Comparison of ENCODE assay signal across 23 mouse cellular contexts in genomic region chr5:74733885-74734558, GRCm38 (mm10). TPM values are rescaled to one million over a fixed set of nuclear protein-coding genes. Genes with fewer than 3 reads are reported as not detected.
A peak's percentile ranks its signal among the peaks of the same experiment; 100 is the strongest.
DNase-seq lines count a peak whose midpoint lies in the region; ATAC-seq and TF ChIP-seq lines count a peak whose summit lies in the region.
"Had no signal": no experiment of that assay in that cellular context is flagged by ENCODE, and none has a peak within 500 bp of the region (broad histone marks: within the 10 kb centered on the region; RNA-seq: fewer than 3 reads in every experiment).

No protein-coding gene starts in this region.

- H3K4me2 ChIP-seq in kidney, embryonic 16.5 days (replicated peaks; ENCODE audit: low read depth, low read length), result peak overlapping the region; percentile 20; the same call in 1 of the 2 replicates
- H3K4me2 ChIP-seq in embryonic facial prominence, embryonic 11.5 days (ENCODE audit: low read depth, low read length), result no peak overlapping the region
- no peak overlapping the region for H3K4me2 ChIP-seq in stomach, postnatal 0 days (replicated peaks; ENCODE audit: low read depth)
- H3K4me2 ChIP-seq: forebrain, embryonic 13.5 days; hindbrain, embryonic 12.5 days; midbrain, embryonic 11.5 days had no signal

- H3K4me1 ChIP-seq in kidney, embryonic 16.5 days (ENCODE audit: insufficient read depth, low read length), result peaks cover 13% of the 10 kb centered on the region; the same call in 1 of the 2 replicates
- no peaks in the 10 kb centered on the region for H3K4me1 ChIP-seq in embryonic facial prominence, embryonic 11.5 days (ENCODE audit: control insufficient read depth, insufficient read depth, low read length)
- H3K4me1 ChIP-seq in limb, embryonic 10.5 days, result peaks cover 37% of the 10 kb centered on the region
- no peaks in the 10 kb centered on the region for H3K4me1 ChIP-seq in stomach, postnatal 0 days (replicated peaks; ENCODE audit: control insufficient read depth, insufficient read depth)

- no peaks in the 10 kb centered on the region for H3K27me3 ChIP-seq in kidney, embryonic 16.5 days (ENCODE audit: insufficient read depth, low read length)
- H3K27me3 ChIP-seq in embryonic facial prominence, embryonic 11.5 days (ENCODE audit: control insufficient read depth, insufficient read depth, low read length), result no peaks in the 10 kb centered on the region
- no peaks in the 10 kb centered on the region for H3K27me3 ChIP-seq in limb, embryonic 10.5 days (ENCODE audit: low read depth, poor library complexity, severe bottlenecking)
- H3K27me3 ChIP-seq in stomach, postnatal 0 days (ENCODE audit: control insufficient read depth, insufficient read depth, low read length), result no peaks in the 10 kb centered on the region
- H3K27me3 ChIP-seq: forebrain, embryonic 13.5 days; hindbrain, embryonic 12.5 days had no signal

- H3K27ac ChIP-seq in kidney, embryonic 16.5 days (ENCODE audit: low read length), result no peak overlapping the region
- H3K27ac ChIP-seq in embryonic facial prominence, embryonic 11.5 days (replicated peaks; ENCODE audit: low read depth, low read length), result no peak overlapping the region
- peak overlapping the region; percentile 47; the same call in 1 of the 2 replicates for H3K27ac ChIP-seq in limb, embryonic 10.5 days
- no peak overlapping the region for H3K27ac ChIP-seq in stomach, postnatal 0 days (replicated peaks)
- H3K27ac ChIP-seq: forebrain, embryonic 13.5 days; heart, adult 2 months; hindbrain, embryonic 12.5 days had no signal

- H3K4me3 ChIP-seq in kidney, embryonic 16.5 days (ENCODE audit: low read length), result no peak overlapping the region
- no peak overlapping the region for H3K4me3 ChIP-seq in embryonic facial prominence, embryonic 11.5 days (ENCODE audit: low read depth, low read length)
- H3K4me3 ChIP-seq in limb, embryonic 10.5 days, result no peak overlapping the region
- no peak overlapping the region for H3K4me3 ChIP-seq in stomach, postnatal 0 days (ENCODE audit: low read depth, low read length)
- H3K4me3 ChIP-seq: forebrain, embryonic 13.5 days; heart, adult 2 months; hindbrain, embryonic 12.5 days had no signal

- WGBS in kidney, embryonic 16.5 days, result 23% methylated on average over 7 of the region's 7 CpGs
- 40% methylated on average over 7 of the region's 7 CpGs for WGBS in embryonic facial prominence, embryonic 11.5 days
- 57% methylated on average over 7 of the region's 7 CpGs for WGBS in limb, embryonic 10.5 days
- WGBS in stomach, postnatal 0 days, result 41% methylated on average over 7 of the region's 7 CpGs

- TF ChIP-seq CTCF in stomach, postnatal 0 days (IDR thresholded peaks at IDR 0.05; ENCODE audit: low read depth), result no peak

- no peak overlapping the region for H3K9ac ChIP-seq in kidney, embryonic 16.5 days (replicated peaks; ENCODE audit: low read length)
- H3K9ac ChIP-seq in embryonic facial prominence, embryonic 11.5 days (replicated peaks; ENCODE audit: low read length), result no peak overlapping the region
- H3K9ac ChIP-seq in stomach, postnatal 0 days (ENCODE audit: low read length), result no peak overlapping the region
- H3K9ac ChIP-seq: forebrain, embryonic 13.5 days; hindbrain, embryonic 12.5 days had no signal

- H3K9me3 ChIP-seq in kidney, embryonic 16.5 days (ENCODE audit: low read length), result no peaks in the 10 kb centered on the region
- H3K9me3 ChIP-seq in embryonic facial prominence, embryonic 11.5 days (replicated peaks; ENCODE audit: control insufficient read depth, low read length), result no peaks in the 10 kb centered on the region
- no peaks in the 10 kb centered on the region for H3K9me3 ChIP-seq in limb, embryonic 10.5 days (replicated peaks)
- H3K9me3 ChIP-seq in stomach, postnatal 0 days (ENCODE audit: control insufficient read depth, low read length), result no peaks in the 10 kb centered on the region
- H3K9me3 ChIP-seq: forebrain, embryonic 13.5 days; hindbrain, embryonic 12.5 days had no signal

- TF ChIP-seq EP300 in stomach, postnatal 0 days (optimal IDR thresholded peaks at IDR 0.05), result no peak

- no peaks in the 10 kb centered on the region for H3K36me3 ChIP-seq in kidney, embryonic 16.5 days (ENCODE audit: insufficient read depth, low read length)
- no peaks in the 10 kb centered on the region for H3K36me3 ChIP-seq in embryonic facial prominence, embryonic 11.5 days (replicated peaks; ENCODE audit: control insufficient read depth, insufficient read depth, low read depth, low read length)
- H3K36me3 ChIP-seq in limb, embryonic 10.5 days, result no peaks in the 10 kb centered on the region
- H3K36me3 ChIP-seq in stomach, postnatal 0 days (ENCODE audit: control insufficient read depth, insufficient read depth, low read length), result no peaks in the 10 kb centered on the region
- H3K36me3 ChIP-seq: hindbrain, embryonic 12.5 days had no signal

- peak; percentile 53; the same call in 1 of the 2 replicates for ATAC-seq in kidney, embryonic 16.5 days (ENCODE audit: low FRiP score, low TSS enrichment)
- peak; percentile 61; the same call in 1 of the 2 replicates for ATAC-seq in embryonic facial prominence, embryonic 11.5 days (replicated peaks; ENCODE audit: insufficient number of reproducible peaks, low FRiP score, low TSS enrichment, low read depth)
- ATAC-seq in stomach, postnatal 0 days (ENCODE audit: low FRiP score, low TSS enrichment), result no peak
- ATAC-seq in granulocyte monocyte progenitor cell, adult 5-6 weeks (replicated peaks; ENCODE audit: poor library complexity, severe bottlenecking), result no peak
- ATAC-seq: forebrain, embryonic 13.5 days had no signal

- DNase-seq in kidney, adult 11 months, result no peak
- DNase-seq in embryonic facial prominence, embryonic 11.5 days (ENCODE audit: low spot score), result peak; percentile 24
- no peak for DNase-seq in limb, embryonic 10.5 days (ENCODE audit: low spot score)
- peak; percentile 22 for DNase-seq in stomach, postnatal 0 days (ENCODE audit: low spot score)
- DNase-seq in spleen, postnatal 36 days (ENCODE audit: low spot score in 2 of 2), result no peak
- DNase-seq in right cerebral cortex, postnatal 25 days, result no peak
- DNase-seq: adrenal gland, postnatal 10 days; cerebellum, adult 18-20 months; cerebellum, postnatal 36 days; embryo, embryonic 11 days; gastrocnemius, postnatal 10 days; heart, adult 2 months; kidney, adult 18-20 months; kidney, postnatal 14 days; lung, postnatal 10 days; right cerebral cortex, adult 18-20 months; thymus, postnatal 4 days had no signal

RNA-seq across cellular contexts. Expression of gene Lnx1, which starts 31.3 kb away (rescaled TPM):
- polyA plus RNA-seq in kidney, embryonic 16.5 days (2015; fragmentation: Nextera tagmentation; extraction: Ambion mirVana), result 2.5 and 3.2 TPM in 2 replicates
- polyA plus RNA-seq in embryonic facial prominence, embryonic 11.5 days (2014; fragmentation: Nextera tagmentation; extraction: Ambion mirVana), result 1.5 TPM in 2 replicates
- polyA plus RNA-seq in limb, embryonic 10.5 days (2016; fragmentation: Nextera tagmentation; extraction: Ambion mirVana), result 1.8 and 2.0 TPM in 2 replicates
- 13.1 and 13.5 TPM in 2 replicates for polyA plus RNA-seq in stomach, postnatal 0 days (2015; fragmentation: Nextera tagmentation; extraction: Ambion mirVana)
- total RNA-seq in granulocyte monocyte progenitor cell, adult 5-6 weeks (2014; fragmentation: Nextera tagmentation), result not detected in 2 replicates
- total RNA-seq in granulocyte monocyte progenitor cell, adult 5-6 weeks (2017), result 0.05 and 0.26 TPM in 2 replicates
- total RNA-seq: MEL had no signal

Comparison
In these comparisons a context has a peak if more than half of its experiments do, and no peak if none do; other contexts are left out.
1. ATAC-seq: peak in kidney, embryonic 16.5 days (single experiment) and embryonic facial prominence, embryonic 11.5 days (single experiment); none in stomach, postnatal 0 days (single experiment) and granulocyte monocyte progenitor cell, adult 5-6 weeks (single experiment).
2. DNase-seq: peak in embryonic facial prominence, embryonic 11.5 days (single experiment) and stomach, postnatal 0 days (single experiment); none in kidney, adult 11 months (single experiment), limb, embryonic 10.5 days (single experiment), spleen, postnatal 36 days (0 of 2) and right cerebral cortex, postnatal 25 days (single experiment).